Mouse (Mus musculus): ENCODE measurements around the gene Gm33543. TPM values are rescaled to one million over a fixed set of nuclear protein-coding genes. Genes with fewer than 3 reads are reported as not detected.
A peak's percentile ranks its signal among the peaks of the same experiment; 100 is the strongest.

Gene Gm33543
- polyA plus RNA-seq, 1 experiment, result not detected

DNA sequence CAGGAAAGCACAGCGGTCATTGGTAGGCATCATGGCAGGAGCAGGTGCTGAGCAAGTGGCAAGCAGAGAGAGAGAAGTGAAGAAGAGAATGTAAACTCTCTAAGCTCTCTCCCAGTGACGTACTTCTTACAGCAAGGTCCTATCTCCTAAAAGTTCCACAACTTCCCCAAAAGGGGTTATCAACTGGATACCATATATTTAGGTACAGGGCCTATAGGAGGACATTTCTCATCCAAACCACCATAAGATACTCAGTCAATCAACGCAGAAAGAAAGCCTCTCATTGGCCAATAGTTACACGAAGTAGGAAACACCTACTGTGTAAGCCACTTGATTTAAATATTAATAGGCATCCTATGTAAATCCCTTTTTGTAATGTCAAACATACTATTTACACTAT, 3.7 kb downstream of the Gm33543 start:
- DNase-seq (ENCODE audit: extremely low spot score in 1 of 2, low spot score in 1 of 2), result no peak

DNA sequence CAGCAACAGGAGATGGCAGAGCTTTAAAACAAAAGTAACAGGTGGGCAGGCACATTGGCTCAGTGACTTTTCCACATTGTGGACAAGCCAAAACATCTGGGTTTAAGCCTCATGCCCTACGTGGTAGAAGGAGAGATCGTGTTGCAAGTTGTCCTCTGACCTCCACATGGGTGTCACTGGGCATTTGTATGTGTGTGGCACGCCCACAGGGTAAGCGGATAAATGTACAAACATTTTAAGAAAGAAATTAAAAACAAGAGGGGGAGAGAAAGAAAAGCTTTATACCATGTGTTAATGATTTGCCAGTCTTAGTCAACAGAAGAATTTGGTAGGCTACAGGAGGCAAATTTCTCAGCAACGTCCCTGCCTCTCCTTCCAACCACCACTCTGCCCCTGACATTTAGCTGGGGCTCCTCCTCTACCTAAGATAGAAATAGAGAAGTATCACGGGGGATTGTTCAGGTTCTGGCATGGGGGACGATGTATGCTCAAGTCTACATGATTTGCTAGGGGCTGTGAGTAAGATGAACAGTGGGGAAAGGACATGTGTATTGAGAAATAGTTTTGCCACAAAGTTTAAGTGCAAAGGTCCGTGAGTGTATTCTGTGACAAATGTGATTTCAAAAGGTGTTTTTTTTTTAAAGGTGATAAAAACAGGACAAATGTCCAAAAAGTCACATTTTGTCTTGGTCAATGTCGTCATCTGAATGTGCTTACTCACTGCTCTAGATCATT, 6.0 kb downstream of the Gm33543 start:
- DNase-seq (ENCODE audit: extremely low spot score in 1 of 2, low spot score in 1 of 2), result no peak

DNA sequence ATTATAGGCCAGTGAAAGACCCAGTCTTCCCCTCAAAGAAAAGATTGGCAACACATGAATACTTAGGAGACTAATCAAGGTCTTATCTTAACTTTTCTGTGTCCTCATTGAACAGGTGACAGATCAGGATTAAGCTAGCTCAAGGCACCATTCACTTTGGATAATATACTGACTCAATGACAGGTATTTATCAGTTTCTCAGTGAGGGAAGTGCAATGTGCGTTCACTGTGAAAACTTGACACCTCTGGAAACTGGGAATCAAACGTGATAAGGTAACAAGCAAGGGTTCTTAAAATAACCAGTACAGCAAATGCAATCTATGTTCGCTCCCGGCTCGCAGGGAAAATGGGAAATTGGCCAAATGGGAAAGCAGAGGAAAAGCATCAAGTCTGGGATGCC, 11.8 kb downstream of the Gm33543 start:
- no peak for DNase-seq (ENCODE audit: extremely low spot score in 1 of 2, low spot score in 1 of 2)

DNA sequence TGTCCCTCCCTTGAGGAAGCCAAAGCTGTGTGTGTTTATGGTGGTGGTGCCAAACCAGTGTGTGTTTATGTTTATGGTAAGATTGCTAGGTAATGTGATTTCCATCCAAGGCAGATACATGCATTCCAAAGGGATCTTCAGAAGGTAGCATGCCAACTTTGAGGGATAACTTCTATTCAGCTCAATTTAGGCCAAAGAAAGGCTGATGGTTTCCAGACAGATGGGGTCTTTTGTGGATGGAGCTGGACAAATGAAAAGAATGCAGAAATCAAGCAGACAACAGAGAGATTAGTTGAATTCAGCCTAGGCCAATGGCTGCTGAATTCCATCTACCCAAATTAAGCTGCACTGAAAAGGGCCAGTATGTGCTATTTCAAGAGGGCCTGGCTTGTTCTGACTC, 13.3 kb downstream of the Gm33543 start:
- no peak for DNase-seq (ENCODE audit: extremely low spot score in 1 of 2, low spot score in 1 of 2)

DNA sequence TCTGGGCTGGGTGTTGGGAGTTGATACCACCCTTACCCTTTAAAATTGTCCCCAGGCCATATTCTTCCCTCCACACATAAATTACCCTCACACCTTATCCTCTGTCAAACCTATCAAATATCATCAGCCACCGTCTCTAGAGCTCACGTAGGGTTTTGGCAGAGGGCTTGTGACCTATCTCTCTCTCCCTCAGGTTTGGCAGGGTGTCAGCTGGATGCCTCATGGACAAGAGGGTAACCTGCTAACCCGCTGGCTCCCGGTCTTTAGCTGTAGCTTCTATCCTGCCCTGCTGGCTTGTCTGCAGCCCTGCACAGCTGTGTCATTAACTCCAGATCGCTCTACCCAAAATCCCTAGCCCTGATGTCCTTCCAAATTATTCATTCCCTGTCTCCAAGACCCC, 14.4 kb downstream of the Gm33543 start:
- no peak for DNase-seq (ENCODE audit: extremely low spot score in 1 of 2, low spot score in 1 of 2)

DNA sequence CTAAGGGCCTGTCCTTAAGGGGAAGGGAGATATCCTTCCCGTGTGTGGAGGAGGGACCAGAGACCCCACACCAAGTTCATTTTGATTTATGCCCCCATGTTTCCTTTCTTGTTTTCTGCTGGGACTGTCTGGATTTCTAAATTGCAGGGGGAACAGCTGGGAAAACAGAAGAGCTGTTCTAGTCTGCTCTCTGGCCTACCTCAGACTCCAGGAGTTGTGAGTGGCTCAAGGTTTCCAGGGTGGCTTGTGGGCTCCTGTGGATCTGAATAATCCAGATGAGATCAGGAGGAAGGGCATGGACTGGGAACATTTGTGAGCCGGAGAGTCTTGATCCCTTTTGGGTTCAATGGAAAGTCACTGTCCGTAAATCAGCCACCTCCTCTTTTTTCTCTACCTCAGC, 17.1 kb downstream of the Gm33543 start:
- no peak for DNase-seq (ENCODE audit: extremely low spot score in 1 of 2, low spot score in 1 of 2)

DNA sequence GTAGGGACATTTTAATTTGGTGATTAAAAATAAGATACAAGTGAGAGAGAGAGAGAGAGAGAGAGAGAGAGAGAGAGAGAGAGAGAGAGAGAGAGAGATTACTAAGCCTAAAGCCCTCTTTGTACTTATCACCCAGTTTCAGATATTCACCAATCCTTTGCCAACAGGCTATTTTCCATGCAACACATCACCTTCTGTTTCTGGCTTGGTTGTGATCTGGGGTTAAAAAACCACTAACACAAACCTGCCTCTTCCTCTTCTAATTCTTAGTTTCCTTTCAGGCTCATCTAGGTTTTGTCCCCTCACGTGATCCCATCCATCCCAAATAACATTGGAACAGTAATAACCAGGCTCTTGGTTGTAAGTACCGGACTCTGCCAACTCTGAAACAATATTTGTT, 24.2 kb downstream of the Gm33543 start:
- no peak for DNase-seq (ENCODE audit: extremely low spot score in 1 of 2, low spot score in 1 of 2)

DNA sequence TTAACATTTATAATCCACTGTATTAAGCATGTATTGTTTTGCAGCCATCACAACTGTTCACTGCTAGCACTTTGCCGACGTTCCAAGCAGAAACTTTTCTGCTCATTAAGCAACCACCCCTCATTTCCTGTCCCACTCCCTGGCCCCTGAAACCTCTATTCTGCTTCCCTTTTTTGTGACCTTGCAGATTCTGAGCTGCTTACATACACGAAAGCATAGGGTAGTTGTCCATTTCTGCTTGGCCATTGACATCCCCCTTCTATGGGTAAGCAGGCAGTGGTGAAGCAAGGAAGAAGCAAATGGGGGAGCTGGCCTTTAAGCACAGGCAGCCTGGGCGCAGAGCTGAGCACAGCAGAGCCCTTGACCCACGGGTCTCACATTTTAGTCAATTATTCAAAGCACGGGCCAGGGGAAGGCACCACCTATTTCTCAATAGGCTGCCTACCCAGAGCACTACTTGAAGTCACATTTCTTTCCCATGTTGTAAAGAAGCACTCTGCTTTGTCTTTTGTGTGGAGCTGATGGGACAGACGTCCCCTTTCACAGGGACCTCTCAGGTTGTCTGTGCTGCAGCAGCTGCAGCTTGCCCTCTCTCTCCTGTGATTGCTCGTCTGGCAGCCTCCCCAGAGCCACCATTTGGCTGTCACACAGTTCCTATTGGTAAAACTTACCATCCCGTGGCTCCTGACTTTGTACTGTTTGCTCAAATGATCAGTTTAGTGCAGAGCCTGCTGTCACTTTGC, 25.1 kb downstream of the Gm33543 start:
- no peak for DNase-seq (ENCODE audit: extremely low spot score in 1 of 2, low spot score in 1 of 2)

DNA sequence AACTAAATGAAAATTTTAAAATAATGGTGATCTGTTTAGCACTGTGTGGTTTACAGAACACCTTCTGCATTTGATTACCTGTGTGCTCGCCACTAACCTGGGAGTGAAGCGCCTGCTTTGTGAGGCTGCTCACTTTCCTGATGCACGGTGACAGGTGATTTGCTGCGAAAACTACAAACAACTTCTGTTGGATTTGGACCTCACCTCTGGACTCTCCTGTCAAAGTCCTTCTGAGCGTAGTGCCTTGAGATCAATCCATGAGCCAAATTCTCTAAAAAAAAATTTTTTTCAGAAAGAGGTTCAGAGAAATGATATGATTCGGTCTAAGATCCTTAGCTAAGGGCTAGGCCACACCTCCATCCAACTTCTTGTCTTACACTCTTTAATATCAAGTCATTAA, 28.4 kb downstream of the Gm33543 start:
- no peak for DNase-seq (ENCODE audit: extremely low spot score in 1 of 2, low spot score in 1 of 2)

DNA sequence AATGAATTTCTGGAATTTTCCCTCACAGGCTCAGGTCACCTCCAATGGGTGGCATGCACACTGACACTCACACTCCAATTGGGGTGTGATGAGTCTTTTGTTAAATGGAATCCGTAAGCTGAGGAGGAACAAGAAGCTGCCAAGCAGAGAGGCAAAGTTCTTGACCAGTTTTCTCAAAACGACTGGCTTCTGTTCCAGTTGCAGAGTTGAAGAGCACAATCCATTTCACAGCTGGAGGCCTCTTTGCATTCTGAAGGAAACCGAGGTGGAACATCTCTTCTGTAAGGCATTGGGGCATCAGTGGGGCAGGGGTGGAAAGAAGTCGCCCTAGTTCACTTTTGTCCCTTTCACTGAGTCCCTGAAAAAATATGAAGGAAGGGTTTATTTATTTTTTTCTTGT, 30.9 kb downstream of the Gm33543 start:
- no peak for DNase-seq (ENCODE audit: extremely low spot score in 1 of 2, low spot score in 1 of 2)

DNA sequence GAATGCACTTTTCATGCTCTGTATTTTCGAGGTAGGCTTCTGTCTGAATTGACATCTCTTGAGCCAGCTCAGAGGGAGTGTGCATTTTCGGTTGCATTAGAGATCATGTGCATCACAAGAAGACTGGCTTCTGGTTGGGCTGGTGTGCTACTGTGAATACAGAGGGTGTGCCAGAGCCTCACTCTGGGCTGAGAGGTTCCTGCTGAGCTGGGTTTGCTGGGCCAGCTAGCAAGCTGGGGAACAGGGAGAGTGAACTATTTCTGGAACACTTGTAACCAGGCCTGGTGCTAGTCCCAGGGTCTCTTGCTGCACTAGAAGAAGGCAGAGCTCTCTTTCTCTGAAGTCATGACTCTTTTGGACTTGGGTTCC, 41.3 kb downstream of the Gm33543 start:
- no peak for DNase-seq (ENCODE audit: extremely low spot score in 1 of 2, low spot score in 1 of 2)

DNA sequence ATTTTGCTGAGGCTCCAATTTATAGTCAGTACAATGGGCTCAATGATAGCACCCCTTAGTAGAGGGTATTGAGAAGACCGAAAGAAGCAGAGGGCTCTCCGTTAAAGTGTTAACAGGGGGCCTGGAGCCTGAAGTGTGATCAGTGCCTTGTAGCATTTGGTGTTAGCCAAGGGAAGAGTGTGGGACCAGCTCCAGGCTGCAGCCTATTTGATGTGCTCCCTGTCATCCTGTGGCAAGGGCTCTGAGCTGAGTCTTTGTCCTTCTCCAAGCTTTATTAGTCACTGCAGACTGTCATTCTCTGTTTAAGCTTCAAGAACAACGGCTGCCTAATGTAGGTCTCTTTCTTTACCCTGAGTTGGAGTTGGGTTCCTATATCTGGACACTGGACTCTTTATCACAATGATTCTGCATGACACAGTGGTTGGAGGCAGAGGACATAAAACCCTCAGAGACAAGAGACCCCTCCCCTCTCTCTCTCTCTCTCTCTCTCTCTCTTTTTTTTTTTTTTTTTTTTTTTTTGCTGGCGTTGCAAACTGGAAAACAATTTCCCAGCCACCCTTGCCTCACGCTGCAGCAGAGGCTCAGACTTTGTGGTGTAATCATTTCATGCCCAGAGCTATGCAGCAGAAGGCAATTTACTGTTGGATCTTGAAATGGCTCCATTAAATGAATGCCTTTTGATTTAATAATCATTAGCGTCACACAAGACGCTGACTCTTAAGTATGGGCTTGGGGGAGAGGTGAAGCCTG, 41.9 kb downstream of the Gm33543 start:
- DNase-seq (ENCODE audit: extremely low spot score in 1 of 2, low spot score in 1 of 2), result no peak

DNA sequence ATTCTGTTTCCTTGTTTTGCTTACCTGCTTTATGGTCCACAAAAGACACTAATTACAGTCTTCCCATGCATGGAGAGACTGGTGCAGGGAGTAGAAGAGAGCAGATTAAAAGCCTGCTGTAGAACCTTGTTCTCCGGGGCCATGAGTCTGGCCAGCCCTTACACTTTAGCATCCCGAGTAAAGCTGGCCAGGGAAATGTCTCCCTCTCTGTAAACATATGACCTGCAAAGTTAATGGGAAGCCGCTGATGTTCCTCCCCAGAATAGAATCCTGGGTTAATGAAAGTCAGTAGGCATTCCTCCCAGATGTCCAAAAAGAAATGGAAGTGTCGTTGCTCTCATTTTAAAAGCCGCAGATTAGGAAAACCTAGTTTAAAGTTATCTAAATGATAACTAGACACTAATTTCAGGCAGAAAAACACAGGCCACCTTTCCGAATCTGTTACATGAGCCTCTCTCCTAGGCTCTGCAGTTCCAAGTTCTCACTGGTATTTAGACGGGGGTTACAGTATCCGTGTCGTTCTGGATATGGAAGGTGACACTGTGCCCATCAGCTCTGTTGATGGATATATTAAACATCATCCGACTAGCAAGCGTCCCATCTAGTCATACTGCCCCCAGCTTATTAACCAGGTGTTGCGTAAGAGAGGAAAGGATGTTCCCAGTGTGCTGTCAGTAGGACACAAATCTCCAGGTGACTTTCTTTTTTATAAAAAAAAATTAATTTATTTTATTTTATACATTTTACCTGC, 44.9 kb downstream of the Gm33543 start:
- DNase-seq (ENCODE audit: extremely low spot score in 1 of 2, low spot score in 1 of 2), result no peak

DNA sequence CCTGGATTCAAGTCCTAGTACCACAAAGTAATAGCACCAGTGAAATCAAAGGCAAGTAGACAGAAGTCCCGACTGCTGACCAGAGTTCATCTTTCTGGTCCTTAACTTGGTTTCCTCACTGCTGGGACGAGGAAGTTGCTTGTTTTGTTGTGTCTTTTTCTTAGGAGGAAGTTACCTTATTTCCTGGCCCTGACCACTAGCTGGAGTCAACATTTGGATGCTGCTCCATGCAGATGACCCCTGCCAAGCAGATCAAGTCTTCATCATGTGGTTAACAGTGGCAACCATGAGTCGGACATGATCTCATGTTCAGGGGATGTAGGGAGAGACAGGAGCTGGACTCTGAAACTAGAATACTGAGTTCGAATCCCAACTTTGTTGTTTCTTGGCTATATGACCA, 47.2 kb downstream of the Gm33543 start:
- no peak for DNase-seq (ENCODE audit: extremely low spot score in 1 of 2, low spot score in 1 of 2)

DNA sequence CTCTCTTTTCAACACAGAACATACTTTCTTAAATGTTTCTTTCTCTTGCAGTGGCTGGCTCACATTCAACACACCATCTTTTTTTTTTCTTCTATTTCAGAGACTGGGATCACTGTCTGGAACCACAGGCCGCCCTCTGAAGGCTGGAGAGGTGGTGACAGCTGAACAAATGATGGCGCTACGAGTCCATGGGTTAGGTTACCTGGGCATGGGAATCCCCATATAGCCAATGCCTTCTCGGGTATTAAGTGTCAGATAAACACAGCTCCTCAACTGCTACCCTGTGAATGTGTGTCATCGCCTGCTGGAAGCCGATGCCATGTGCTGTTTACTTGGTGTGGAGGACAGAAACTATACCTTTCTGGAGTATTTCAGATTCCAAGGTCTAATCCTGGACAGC, 48.0 kb downstream of the Gm33543 start:
- no peak for DNase-seq (ENCODE audit: extremely low spot score in 1 of 2, low spot score in 1 of 2)

DNA sequence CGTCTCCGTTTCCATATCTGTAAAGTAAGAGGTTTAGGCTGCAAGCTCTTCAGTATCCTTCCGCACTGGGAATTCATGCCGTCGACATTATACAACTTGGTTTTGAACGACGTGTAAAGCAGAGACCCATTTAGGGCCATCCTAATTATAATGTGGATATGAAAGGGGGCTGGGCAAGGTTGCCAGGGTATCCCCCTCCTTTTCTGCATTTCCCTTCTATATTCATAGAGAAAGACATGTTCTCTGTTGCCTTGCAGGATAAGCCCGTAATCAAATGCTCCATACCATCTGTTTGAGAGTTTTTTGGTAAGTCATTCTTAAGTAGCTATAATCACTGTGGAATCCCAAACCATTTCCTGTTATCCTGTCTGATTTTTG, 51.3 kb downstream of the Gm33543 start:
- peak in 1 of 2 experiments; percentile 6 for DNase-seq (ENCODE audit: extremely low spot score in 1 of 2, low spot score in 1 of 2)

DNA sequence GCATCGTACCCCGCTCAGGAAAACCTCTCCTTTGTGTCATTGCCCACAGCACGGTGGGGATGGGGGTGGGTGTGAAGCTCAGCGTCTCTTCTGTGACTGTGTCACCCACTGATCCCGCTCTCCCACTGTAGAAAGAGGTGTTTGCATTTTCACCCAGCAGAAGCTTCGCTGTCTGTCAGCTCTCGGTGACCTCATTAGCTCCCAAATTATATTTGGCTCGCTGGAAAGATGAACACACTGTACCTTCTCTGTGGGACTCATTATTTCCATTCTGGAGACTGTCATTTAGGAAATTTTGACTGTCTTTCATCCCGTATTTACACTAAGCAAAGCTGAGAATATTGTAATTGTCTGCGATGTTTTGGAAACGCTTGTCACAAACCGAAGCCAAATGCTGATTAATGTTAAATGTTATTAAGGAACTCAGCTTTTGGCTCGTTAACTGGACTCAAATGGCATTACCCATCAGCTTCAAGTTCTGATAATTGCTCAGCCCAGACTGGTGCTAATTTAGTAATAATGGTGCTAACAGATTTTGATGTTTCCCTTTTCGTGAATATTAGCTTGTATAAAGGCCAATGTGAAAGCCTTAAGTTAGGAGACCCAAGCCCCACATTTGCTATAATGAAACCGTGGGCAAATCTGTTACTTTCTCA, 51.8 kb downstream of the Gm33543 start:
- peak in 1 of 2 experiments; percentile 34 for DNase-seq (ENCODE audit: extremely low spot score in 1 of 2, low spot score in 1 of 2)

DNA sequence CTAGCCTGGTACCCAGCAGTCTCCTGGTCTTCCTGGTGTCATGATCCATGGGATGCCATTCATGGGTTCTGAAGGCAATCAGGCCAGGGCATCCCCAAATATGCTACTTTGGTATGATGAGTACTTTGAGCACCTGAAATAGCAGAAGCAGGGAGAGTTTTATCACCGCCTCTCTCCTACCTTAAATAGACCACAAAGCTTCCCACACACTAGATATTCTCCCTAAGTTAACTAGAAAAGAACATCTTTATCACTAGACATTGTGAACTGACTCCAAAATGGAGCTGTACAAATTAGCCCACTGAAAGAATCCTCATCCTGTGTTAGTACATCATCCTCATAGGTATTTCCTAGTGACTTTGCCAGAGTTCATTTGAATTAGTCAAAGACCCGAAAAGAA, 55.6 kb downstream of the Gm33543 start:
- peak; percentile 31 to 37 for DNase-seq (ENCODE audit: extremely low spot score in 1 of 2, low spot score in 1 of 2)

DNA sequence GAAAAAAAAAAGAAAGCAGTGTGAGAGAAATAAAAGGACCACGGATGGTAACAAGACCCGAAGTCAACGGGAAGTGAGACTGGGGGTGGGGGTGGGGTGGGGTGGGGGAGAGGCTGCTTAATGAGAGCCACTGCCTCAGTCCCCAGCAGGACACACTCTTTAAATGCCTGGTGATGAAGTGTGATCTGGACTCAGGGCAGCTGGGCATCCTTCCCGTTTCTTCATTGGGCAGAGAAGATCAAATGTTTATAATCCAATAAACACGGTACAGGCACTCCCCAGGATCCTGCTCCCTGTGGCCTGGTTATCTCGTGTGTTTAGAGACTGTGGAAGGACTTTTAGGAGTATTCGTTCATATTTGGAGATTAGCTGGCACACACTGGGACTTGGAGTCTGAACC, 57.9 kb downstream of the Gm33543 start:
- no peak for DNase-seq (ENCODE audit: extremely low spot score in 1 of 2, low spot score in 1 of 2)

DNA sequence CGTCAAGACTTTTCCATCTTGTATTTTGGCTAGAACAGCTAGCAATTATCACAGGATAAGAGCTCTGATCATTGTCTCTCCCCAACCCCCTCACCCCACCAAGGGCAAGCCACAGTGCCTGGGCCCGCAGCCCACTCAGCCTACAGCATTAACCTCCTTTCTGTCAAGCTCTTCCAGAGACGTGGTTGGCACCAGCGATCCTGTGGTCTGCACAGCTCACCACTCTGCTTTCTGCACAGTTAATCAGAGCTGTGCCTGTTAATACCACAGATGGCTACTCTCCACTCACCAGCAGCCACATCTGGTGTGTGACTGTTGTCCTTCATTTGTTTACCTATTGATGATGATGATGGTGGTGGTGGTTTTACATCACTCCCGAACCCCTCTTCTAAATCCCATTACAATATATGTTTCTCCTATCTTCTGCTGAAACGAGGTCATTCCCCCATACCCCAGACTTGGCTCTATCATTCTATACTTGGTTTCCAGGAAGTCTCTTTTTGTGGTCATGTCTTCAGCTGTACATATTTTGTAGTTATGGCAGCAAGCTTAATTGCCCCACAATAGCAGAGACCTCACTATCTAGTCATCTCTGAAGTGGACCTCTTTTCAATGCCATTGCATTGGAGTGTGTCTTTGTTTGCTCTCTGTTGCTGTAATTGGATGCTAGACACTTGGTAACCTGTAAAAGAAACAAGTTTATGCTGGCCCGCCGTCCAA, 61.7 kb downstream of the Gm33543 start:
- DNase-seq (ENCODE audit: extremely low spot score in 1 of 2, low spot score in 1 of 2), result no peak
